Mouse (Mus musculus) hindbrain, postnatal 0 days (tissue): ENCODE measurements around the gene Mxi1. TPM values are rescaled to one million over a fixed set of nuclear protein-coding genes. Genes with fewer than 3 reads are reported as not detected.

Source experiments
- ATAC-seq: fragments of 200-750 bp; cut with Nextera tagmentation; 2 replicates; pipeline ENCODE4 v1.8.0; 2017; ENCODE audit warnings: mild to moderate bottlenecking, moderate TSS enrichment, moderate library complexity
- DNase-seq: peaks from one replicate; pipeline ENCODE4 v3.0.0-alpha.2; 2015; ENCODE audit warnings: low spot score
- H3K27ac ChIP-seq: fragments of 300-500 bp; sonication (generic); 2 replicates; pipeline ENCODE4 v1.5.1; 2014; ENCODE audit warnings: mild to moderate bottlenecking
- H3K27me3 ChIP-seq: fragments of 300-500 bp; sonication (generic); 2 replicates; pipeline ENCODE4 v1.6.1; 2014; ENCODE audit warnings: low read length, mixed read lengths; ENCODE audit not compliant: insufficient read depth
- H3K36me3 ChIP-seq: fragments of 300-500 bp; sonication (generic); 2 replicates; pipeline ENCODE4 v1.6.1; 2014; ENCODE audit warnings: low read length, mixed read lengths; ENCODE audit not compliant: insufficient read depth
- H3K4me1 ChIP-seq: fragments of 300-500 bp; sonication (generic); 2 replicates; pipeline ENCODE4 v1.6.1; 2014; ENCODE audit warnings: antibody characterized with exemption, low read length, mixed read lengths; ENCODE audit not compliant: insufficient read depth
- H3K4me2 ChIP-seq: fragments of 300-500 bp; sonication (generic); 2 replicates; pipeline ENCODE4 v1.6.1; 2014; ENCODE audit warnings: low read depth, mild to moderate bottlenecking, low read length, moderate library complexity, mixed read lengths
- H3K4me3 ChIP-seq: fragments of 300-500 bp; sonication (generic); 2 replicates; pipeline ENCODE4 v1.5.1; 2014; ENCODE audit warnings: low read length
- H3K9ac ChIP-seq: fragments of 300-500 bp; sonication (generic); replicated peaks from 2 replicates; pipeline ENCODE4 v1.6.1; 2014; ENCODE audit warnings: mild to moderate bottlenecking, low read length, moderate library complexity, mixed read lengths
- H3K9me3 ChIP-seq: fragments of 300-500 bp; sonication (generic); 2 replicates; pipeline ENCODE4 v1.6.1; 2016; ENCODE audit warnings: low read length, mixed read lengths
- CTCF ChIP-seq: IDR thresholded peaks from 2 replicates; pipeline ENCODE4 v1.5.1; 2016; ENCODE audit warnings: antibody characterized with exemption, control low read depth, low read depth
- WGBS: fragments of 180-500 bp; shearing (Covaris S2); extraction: QIAGEN DNeasy Blood & Tissue Kit; methylation state at CpG from one replicate; pipeline ENCODE4 v1.1.7; 2014; 5-methylcytosine and 5-hydroxymethylcytosine counted together
- polyA plus RNA-seq: library from polyadenylated mRNA; unstranded; fragments of >200 nt; fragmentation: Nextera tagmentation; extraction: Ambion mirVana; gene quantifications from 2 replicates; pipeline ENCODE4 v1.2.1, GENCODE M21; 2015
- total RNA-seq: library from RNA; depleted of rRNA; stranded (reverse); fragments of >200 nt; gene quantifications from 2 replicates; pipeline ENCODE4 v1.2.3, GENCODE M21; 2014

The Mxi1 gene
- total and polyA plus RNA-seq, 2 experiments from 2014 or later = 44.5 to 47.7 TPM

- Histone ChIP-seq H3K9ac (no peak overlapping the region), H3K4me2 (peak overlapping the region; percentile 27), H3K27ac (peak overlapping the region; percentile 28; the same call in 1 of the 2 replicates), H3K27me3 (no peaks in the 10 kb centered on the region), H3K4me3 (no peak overlapping the region), H3K9me3 (no peaks in the 10 kb centered on the region), H3K36me3 (no peaks in the 10 kb centered on the region), H3K4me1 (0 out of 2 replicates have a peak, but pooled peaks cover 9% of the 10 kb centered on the region)
- 11% methylated on average over 9 of the region's 9 CpGs for WGBS
- TF ChIP-seq CTCF = no peak
- DNase-seq (peak; percentile 75), ATAC-seq (0 out of 2 replicates have a peak, but pooled peaks have one; percentile 47)
Measured at GRCm38 (mm10) chr19:53364963-53365362, 54.6 kb downstream of the Mxi1 start.

GRCm38 (mm10) chr19:53366057-53366775 is 55.9 kb downstream of the Mxi1 start:
- TF ChIP-seq CTCF = no peak
- Histone ChIP-seq H3K4me3 (no peak overlapping the region), H3K27ac (peak overlapping the region; percentile 28; the same call in 1 of the 2 replicates), H3K4me1 (0 out of 2 replicates have a peak, but pooled peaks cover 3% of the 10 kb centered on the region), H3K9me3 (no peaks in the 10 kb centered on the region), H3K27me3 (no peaks in the 10 kb centered on the region), H3K36me3 (no peaks in the 10 kb centered on the region), H3K4me2 (no peak overlapping the region), H3K9ac (0 out of 2 replicates have a peak overlapping the region, but pooled peaks have one; percentile 14)
- DNase-seq (no peak), ATAC-seq (no peak)
- WGBS = 54% methylated on average over 11 of the region's 11 CpGs

GRCm38 (mm10) chr19:53366881-53367280 is 56.6 kb downstream of the Mxi1 start:
- Histone ChIP-seq H3K36me3 (peaks cover 5% of the 10 kb centered on the region; the same call in 1 of the 2 replicates), H3K4me1 (0 out of 2 replicates have a peak, but pooled peaks cover 3% of the 10 kb centered on the region), H3K27me3 (no peaks in the 10 kb centered on the region), H3K27ac (no peak overlapping the region), H3K9me3 (no peaks in the 10 kb centered on the region), H3K4me3 (no peak overlapping the region), H3K9ac (no peak overlapping the region), H3K4me2 (no peak overlapping the region)
- DNase-seq = no peak
- TF ChIP-seq CTCF = no peak
- no peak for ATAC-seq
- WGBS = 65% methylated on average over 7 of the region's 7 CpGs

- 27% methylated on average over 14 of the region's 14 CpGs for WGBS
- Histone ChIP-seq H3K4me1 (0 out of 2 replicates have a peak, but pooled peaks cover 3% of the 10 kb centered on the region), H3K9ac (no peak overlapping the region), H3K4me2 (no peak overlapping the region), H3K36me3 (peaks cover 6% of the 10 kb centered on the region; the same call in 1 of the 2 replicates), H3K27ac (no peak overlapping the region), H3K4me3 (no peak overlapping the region), H3K27me3 (no peaks in the 10 kb centered on the region), H3K9me3 (no peaks in the 10 kb centered on the region)
- ATAC-seq (peak; percentile 61), DNase-seq (peak; percentile 93)
- TF ChIP-seq CTCF = peak; percentile 90
Measured at GRCm38 (mm10) chr19:53369469-53370043, 59.2 kb downstream of the Mxi1 start.

GRCm38 (mm10) chr19:53370233-53370632 is 59.9 kb downstream of the Mxi1 start:
- H3K9me3 ChIP-seq = no peaks in the 10 kb centered on the region
- no peak overlapping the region for H3K4me3 ChIP-seq
- ATAC-seq (no peak), DNase-seq (no peak)
- no peak overlapping the region for H3K4me2 ChIP-seq
- 0 out of 2 replicates have a peak, but pooled peaks cover 3% of the 10 kb centered on the region for H3K4me1 ChIP-seq
- 81% methylated on average over 15 of the region's 15 CpGs for WGBS
- H3K27ac ChIP-seq = no peak overlapping the region
- no peaks in the 10 kb centered on the region for H3K27me3 ChIP-seq
- peaks cover 6% of the 10 kb centered on the region; the same call in 1 of the 2 replicates for H3K36me3 ChIP-seq
- no peak overlapping the region for H3K9ac ChIP-seq
- no peak for TF ChIP-seq CTCF

- no peak within 1 kb of the TSS for H3K27ac ChIP-seq
- no peak within 1 kb of the TSS for H3K4me3 ChIP-seq
- ATAC-seq (no peak), DNase-seq (no peak)
- 85% methylated on average over 13 of the region's 13 CpGs for WGBS
- no peak for TF ChIP-seq CTCF
- H3K27me3 ChIP-seq = no peaks in the 10 kb centered on the region
- no peaks in the 10 kb centered on the region for H3K9me3 ChIP-seq
- H3K4me2 ChIP-seq = no peak within 1 kb of the TSS
- no peak within 1 kb of the TSS for H3K9ac ChIP-seq
- peaks cover 11% of the 10 kb centered on the region; the same call in 1 of the 2 replicates for H3K36me3 ChIP-seq
- H3K4me1 ChIP-seq = no peaks in the 10 kb centered on the region
Measured at GRCm38 (mm10) chr19:53371666-53372065, 61.3 kb downstream of the Mxi1 start, which contains the start of gene Gm10197. Gene Gm10197 (minus strand): TSS chr19:53371766.
